Mouse (Mus musculus) erythroblast, embryonic 14.5 days (primary cell): ENCODE data around the gene Kctd6. TPM values are rescaled to one million over a fixed set of nuclear protein-coding genes. Genes with fewer than 3 reads are reported as not detected.

Source experiments
- H3K27me3 ChIP-seq: 2 replicates; pipeline ENCODE4 v1.6.1; 2012; ENCODE audit warnings: inconsistent platforms; ENCODE audit not compliant: control insufficient read depth
- H3K36me3 ChIP-seq: 2 replicates; pipeline ENCODE4 v1.6.1; 2012; ENCODE audit warnings: mild to moderate bottlenecking, inconsistent platforms; ENCODE audit not compliant: control insufficient read depth
- H3K4me1 ChIP-seq: 2 replicates; pipeline ENCODE4 v1.6.1; 2012; ENCODE audit warnings: inconsistent platforms; ENCODE audit not compliant: control insufficient read depth
- H3K4me3 ChIP-seq: replicated peaks from 2 replicates; pipeline ENCODE3; 2012; ENCODE audit warnings: moderate library complexity, mild to moderate bottlenecking, inconsistent platforms
- H3K9me3 ChIP-seq: 2 replicates; pipeline ENCODE4 v1.6.1; 2012; ENCODE audit warnings: low read length, inconsistent platforms, mixed read lengths; ENCODE audit not compliant: control insufficient read depth
- GATA1 ChIP-seq: IDR thresholded peaks from 2 replicates; pipeline ENCODE4 v1.6.1; 2012; ENCODE audit warnings: low read length, inconsistent platforms, mixed read lengths
- TAL1 ChIP-seq: IDR thresholded peaks from 3 replicates; pipeline ENCODE4 v1.6.1; 2012; ENCODE audit warnings: low read length, inconsistent platforms, mixed read lengths
- polyA plus RNA-seq: library from polyadenylated mRNA; stranded (reverse); fragments of >175 nt; gene quantifications from 2 replicates; pipeline ENCODE4 v1.2.3, GENCODE M21; 2012

The Kctd6 gene
- polyA plus RNA-seq, 1 experiment = 0.15 TPM

- Histone ChIP-seq H3K36me3 (no peaks in the 10 kb centered on the region), H3K4me3 (no peak overlapping the region), H3K9me3 (peaks cover 4% of the 10 kb centered on the region; the same call in 1 of the 2 replicates), H3K27me3 (no peaks in the 10 kb centered on the region), H3K4me1 (no peaks in the 10 kb centered on the region)
- TF ChIP-seq TAL1 (no peak), GATA1 (no peak)
Observed at GRCm38 (mm10) chr14:8186278-8187045, 27.5 kb upstream of the Kctd6 start.

- Histone ChIP-seq H3K9me3 (no peaks in the 10 kb centered on the region), H3K36me3 (no peaks in the 10 kb centered on the region), H3K27me3 (no peaks in the 10 kb centered on the region)
Observed at GRCm38 (mm10) chr14:8190556-8190955, 23.4 kb upstream of the Kctd6 start.

GRCm38 (mm10) chr14:8191331-8191965, 22.5 kb upstream of the Kctd6 start:
- Histone ChIP-seq H3K4me3 (no peak overlapping the region), H3K4me1 (no peaks in the 10 kb centered on the region), H3K36me3 (no peaks in the 10 kb centered on the region), H3K9me3 (no peaks in the 10 kb centered on the region), H3K27me3 (no peaks in the 10 kb centered on the region)
- TF ChIP-seq TAL1 = no peak

More at GRCm38 (mm10) chr14:8190556-8190955, 23.4 kb upstream of the Kctd6 start:
- H3K4me3 ChIP-seq = no peak overlapping the region
- no peaks in the 10 kb centered on the region for H3K4me1 ChIP-seq
- TF ChIP-seq TAL1 (no peak), GATA1 (no peak)

- no peaks in the 10 kb centered on the region for H3K4me1 ChIP-seq
- no peaks in the 10 kb centered on the region for H3K36me3 ChIP-seq
- no peaks in the 10 kb centered on the region for H3K27me3 ChIP-seq
- no peaks in the 10 kb centered on the region for H3K9me3 ChIP-seq
- H3K4me3 ChIP-seq = no peak overlapping the region
- TF ChIP-seq GATA1 (no peak), TAL1 (no peak)
Observed at GRCm38 (mm10) chr14:8192727-8193126, 21.2 kb upstream of the Kctd6 start.

- H3K36me3 ChIP-seq = no peaks in the 10 kb centered on the region
- H3K4me1 ChIP-seq = no peaks in the 10 kb centered on the region
- H3K4me3 ChIP-seq = no peak overlapping the region
- H3K9me3 ChIP-seq = no peaks in the 10 kb centered on the region
- no peaks in the 10 kb centered on the region for H3K27me3 ChIP-seq
- TF ChIP-seq GATA1 (no peak), TAL1 (no peak)
Observed at GRCm38 (mm10) chr14:8200769-8201168, 13.2 kb upstream of the Kctd6 start.

GRCm38 (mm10) chr14:8201715-8202114, 12.2 kb upstream of the Kctd6 start:
- no peaks in the 10 kb centered on the region for H3K36me3 ChIP-seq
- no peak overlapping the region for H3K4me3 ChIP-seq
- TF ChIP-seq TAL1 (no peak), GATA1 (no peak)
- no peaks in the 10 kb centered on the region for H3K9me3 ChIP-seq
- H3K27me3 ChIP-seq = peaks cover 3% of the 10 kb centered on the region; the same call in 1 of the 2 replicates
- H3K4me1 ChIP-seq = no peaks in the 10 kb centered on the region

GRCm38 (mm10) chr14:8206179-8206910, 7.6 kb upstream of the Kctd6 start:
- no peak overlapping the region for H3K4me3 ChIP-seq
- TF ChIP-seq TAL1 (no peak), GATA1 (no peak)
- peaks cover 3% of the 10 kb centered on the region; the same call in 1 of the 2 replicates for H3K27me3 ChIP-seq
- no peaks in the 10 kb centered on the region for H3K9me3 ChIP-seq
- no peaks in the 10 kb centered on the region for H3K4me1 ChIP-seq
- no peaks in the 10 kb centered on the region for H3K36me3 ChIP-seq

GRCm38 (mm10) chr14:8207105-8207504, 6.8 kb upstream of the Kctd6 start:
- TF ChIP-seq TAL1 (no peak), GATA1 (no peak)
- Histone ChIP-seq H3K9me3 (no peaks in the 10 kb centered on the region), H3K36me3 (no peaks in the 10 kb centered on the region)

GRCm38 (mm10) chr14:8207543-8207942, 6.4 kb upstream of the Kctd6 start:
- H3K27me3 ChIP-seq = peaks cover 3% of the 10 kb centered on the region; the same call in 1 of the 2 replicates
- TF ChIP-seq TAL1 (no peak), GATA1 (no peak)
- no peak overlapping the region for H3K4me3 ChIP-seq

More at GRCm38 (mm10) chr14:8207105-8207504, 6.8 kb upstream of the Kctd6 start:
- Histone ChIP-seq H3K27me3 (peaks cover 3% of the 10 kb centered on the region; the same call in 1 of the 2 replicates), H3K4me1 (no peaks in the 10 kb centered on the region), H3K4me3 (no peak overlapping the region)

More at GRCm38 (mm10) chr14:8207543-8207942, 6.4 kb upstream of the Kctd6 start:
- H3K9me3 ChIP-seq = no peaks in the 10 kb centered on the region
- H3K4me1 ChIP-seq = no peaks in the 10 kb centered on the region
- no peaks in the 10 kb centered on the region for H3K36me3 ChIP-seq
